Mouse (Mus musculus): ENCODE data around the gene Khdrbs2.
"Not testable (repeated sequence)": the region's sequence is repeated elsewhere in the genome, so short reads cannot be mapped to it uniquely, and the experiment has no call there.

The Khdrbs2 gene

DNA sequence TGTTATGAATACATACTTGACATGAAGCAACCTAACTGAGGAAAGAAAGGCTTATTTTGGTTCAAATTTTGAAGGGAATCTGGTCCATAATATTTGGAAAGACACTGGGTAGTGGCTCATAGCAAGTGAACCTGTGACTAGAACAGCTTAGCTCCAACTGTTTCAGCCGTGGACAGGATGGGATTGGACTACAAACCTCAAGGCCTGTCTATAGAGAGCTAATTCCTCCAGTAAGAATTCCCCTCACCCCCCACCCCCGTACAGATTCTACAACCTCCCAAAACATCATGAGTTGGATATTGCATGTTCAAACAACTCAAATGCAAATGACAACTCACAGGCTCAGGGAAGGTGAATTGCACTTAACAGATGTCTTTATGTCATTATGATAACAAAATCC is 298.5 kb downstream of the Khdrbs2 start:
- no peak for DNase-seq (ENCODE audit: low spot score)

DNA sequence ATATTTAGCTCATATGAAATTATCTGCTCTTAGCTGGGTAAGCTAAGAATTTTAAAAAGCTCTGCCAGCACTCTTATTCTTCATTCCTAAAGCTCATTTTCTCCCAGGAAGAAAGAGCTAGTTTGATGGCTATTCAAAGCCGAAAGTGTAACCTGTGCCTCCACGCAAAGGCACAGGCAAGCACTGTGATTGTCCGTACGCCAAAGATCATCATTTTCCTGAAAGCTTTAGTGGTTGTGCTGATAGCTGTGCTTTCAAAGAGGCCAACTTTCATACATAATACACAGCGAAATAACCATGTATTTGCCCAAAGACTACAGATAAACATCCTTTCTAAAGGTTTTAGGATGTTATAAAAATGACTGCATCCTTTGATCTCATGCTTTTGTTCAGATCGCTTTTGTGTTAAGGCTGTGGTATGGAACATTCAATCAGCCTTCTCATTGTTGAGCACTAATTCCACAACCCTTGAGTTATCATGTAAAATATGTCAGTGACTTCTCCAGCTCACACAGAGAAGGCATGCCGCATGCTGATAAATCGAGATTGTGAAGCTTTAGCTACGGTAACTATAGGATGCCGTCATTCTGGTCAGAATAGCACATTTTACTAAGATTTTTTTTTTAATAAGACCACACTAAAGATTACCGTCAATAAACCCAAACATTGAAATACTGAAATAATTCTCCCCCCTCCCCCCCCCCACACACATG is 299.1 kb downstream of the Khdrbs2 start:
- DNase-seq (ENCODE audit: low spot score): no peak

GRCm38 (mm10) chr1:32487944-32488343 is 315.4 kb downstream of the Khdrbs2 start:
- DNase-seq (ENCODE audit: low spot score): no peak

- no peak for DNase-seq (ENCODE audit: low spot score)
These were observed 330.9 kb downstream of the Khdrbs2 start for GRCm38 (mm10) chr1:32503381-32503780.

DNA sequence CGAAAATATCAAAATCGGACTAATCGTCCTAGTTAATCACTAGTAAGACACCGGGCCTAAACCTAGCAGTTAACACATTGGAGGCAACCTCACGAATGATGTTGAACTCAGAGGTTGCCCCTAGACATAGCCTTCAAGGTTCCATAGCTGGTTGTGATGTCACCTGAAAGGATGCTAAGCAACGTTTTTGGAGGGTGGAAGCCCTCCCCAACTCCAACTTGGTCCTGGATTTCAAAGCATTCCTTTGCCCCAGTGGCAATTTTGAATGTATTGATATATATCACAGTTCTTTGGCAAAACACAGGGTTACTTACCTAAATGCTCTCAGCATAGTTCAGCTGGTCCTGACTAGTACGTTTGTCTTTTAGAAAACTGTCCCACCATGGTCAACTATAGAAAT is 374.7 kb downstream of the Khdrbs2 start, which contains the start of gene Gm5415:
TSS of gene Gm5415 (minus strand) at position 101 of the 400 bp plus-strand sequence.
- not testable (repeated sequence) for DNase-seq (ENCODE audit: low spot score)

DNA sequence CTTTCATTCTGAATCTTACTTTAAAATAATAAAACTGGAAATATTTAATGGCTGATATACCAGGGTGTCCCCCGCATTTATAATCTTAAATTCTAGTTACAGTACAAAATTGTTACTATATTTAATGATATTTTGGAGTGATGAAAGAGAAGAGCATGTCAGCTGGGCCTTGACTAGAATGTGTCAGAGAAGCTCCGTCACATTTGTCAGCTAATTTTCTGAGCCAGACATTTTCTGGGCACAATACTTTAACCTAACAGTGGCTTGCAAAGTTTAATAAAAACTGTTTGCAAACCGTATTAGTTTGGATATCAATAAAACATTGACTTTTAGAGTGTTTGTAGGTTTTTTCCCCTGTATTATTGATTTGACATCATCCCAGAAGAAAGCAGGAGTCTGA is 380.9 kb downstream of the Khdrbs2 start:
- no peak for DNase-seq (ENCODE audit: low spot score)

GRCm38 (mm10) chr1:32553925-32554324 is 381.4 kb downstream of the Khdrbs2 start:
- DNase-seq (ENCODE audit: low spot score): no peak

- DNase-seq (ENCODE audit: low spot score): no peak
These were observed 396.4 kb downstream of the Khdrbs2 start for GRCm38 (mm10) chr1:32568901-32569300.

DNA sequence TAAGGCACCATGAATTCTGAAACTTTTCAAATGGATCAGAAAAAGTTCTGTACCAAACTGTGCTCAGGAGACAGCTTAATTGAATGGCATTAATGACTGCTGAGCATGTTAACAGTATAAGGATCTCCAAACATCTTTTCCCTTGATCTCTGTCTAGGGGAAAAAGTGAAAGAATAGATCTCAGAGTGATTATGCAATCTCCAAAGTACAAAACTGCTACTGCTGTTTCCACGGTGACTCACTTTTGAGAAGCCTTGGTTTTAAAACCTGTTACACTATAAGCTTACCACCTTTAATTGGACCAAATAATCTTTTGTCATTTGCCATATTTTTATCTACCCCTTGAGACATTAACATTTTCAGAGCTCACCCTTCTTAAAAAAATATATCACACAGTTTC is 453.5 kb downstream of the Khdrbs2 start:
- no peak for DNase-seq (ENCODE audit: low spot score)

DNA sequence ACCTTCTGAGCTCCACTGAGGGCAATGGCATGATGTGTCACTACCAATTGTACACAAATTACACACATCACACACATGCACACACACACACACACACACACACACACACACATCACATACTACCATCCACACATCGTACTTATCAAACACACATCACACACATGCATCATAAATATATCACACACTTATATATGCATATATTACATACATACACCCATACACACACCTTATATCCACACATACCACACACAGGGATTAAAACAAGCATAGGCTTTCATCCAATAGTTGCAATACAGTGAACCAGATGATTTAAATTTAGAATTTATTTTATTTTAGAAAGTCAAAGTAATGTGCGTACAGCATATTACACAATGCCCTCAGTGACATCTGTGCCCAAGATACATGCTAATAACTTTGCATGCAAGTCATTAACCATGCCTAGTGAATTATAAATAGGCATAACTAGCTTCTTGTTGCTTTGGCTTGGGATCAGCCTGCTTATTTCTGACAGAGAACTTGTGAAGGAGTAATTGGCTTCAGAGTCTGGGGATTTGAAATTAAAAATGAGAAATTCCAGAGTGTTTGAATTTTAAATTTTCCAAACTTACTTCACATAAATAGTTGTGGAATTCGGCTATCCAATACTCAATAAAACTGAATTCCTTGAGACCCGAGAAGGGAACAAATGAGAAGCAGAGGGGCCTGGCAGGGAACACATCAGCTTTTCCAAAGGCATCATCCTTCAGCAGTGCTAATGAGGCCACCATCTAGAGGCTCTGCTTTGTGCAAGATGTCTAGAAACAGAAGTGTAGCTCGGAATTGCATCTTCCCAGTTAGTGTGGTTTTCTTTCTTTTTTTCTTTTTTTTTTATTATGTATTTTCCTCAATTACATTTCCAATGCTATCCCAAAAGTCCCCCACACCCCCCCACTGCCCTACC is 460.2 kb downstream of the Khdrbs2 start:
- no peak for DNase-seq (ENCODE audit: low spot score)

DNA sequence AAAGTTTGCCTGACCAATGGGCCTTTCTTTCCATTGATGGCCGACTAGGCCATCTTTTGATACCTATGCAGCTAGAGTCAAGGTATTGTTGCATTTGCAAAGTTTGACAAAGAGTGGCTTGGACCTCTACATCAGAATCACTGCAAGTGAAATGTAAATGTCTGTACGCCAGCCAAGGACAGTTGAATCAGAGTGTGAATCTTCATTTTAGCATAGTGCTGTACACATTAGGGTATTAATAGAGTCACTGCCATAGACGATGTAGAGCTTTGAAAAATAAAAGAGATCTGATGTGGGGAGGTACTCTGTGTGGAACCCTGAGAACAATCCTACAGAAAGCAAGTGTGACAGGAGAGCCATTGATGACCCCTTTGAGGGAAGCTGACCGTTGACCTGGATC is 460.9 kb downstream of the Khdrbs2 start:
- no peak for DNase-seq (ENCODE audit: low spot score)

GRCm38 (mm10) chr1:32639118-32639517 is 466.6 kb downstream of the Khdrbs2 start:
- DNase-seq (ENCODE audit: low spot score): no peak

- DNase-seq (ENCODE audit: low spot score): no peak
These were observed 477.2 kb downstream of the Khdrbs2 start for GRCm38 (mm10) chr1:32649647-32650209.

DNA sequence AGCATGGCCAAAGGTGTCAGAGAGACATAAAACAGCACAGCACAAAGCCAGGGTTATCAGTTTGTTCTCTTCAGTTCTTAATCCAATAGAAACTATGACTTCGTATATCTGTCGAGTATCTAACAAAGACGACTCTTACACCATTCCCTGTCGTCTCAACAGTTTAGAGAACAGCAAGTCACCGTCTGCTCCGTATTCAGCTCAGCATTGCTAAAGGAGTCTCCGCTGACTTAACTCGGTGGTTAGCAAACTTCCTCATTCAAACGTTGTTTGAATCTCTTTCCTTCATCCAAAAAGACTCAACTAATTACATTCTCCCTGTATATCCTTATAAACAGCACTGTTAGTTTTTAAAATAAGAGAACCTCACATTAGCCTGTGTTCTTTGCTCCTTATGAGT is 521.3 kb downstream of the Khdrbs2 start:
- DNase-seq (ENCODE audit: low spot score): no peak

GRCm38 (mm10) chr1:32700132-32700531 is 527.6 kb downstream of the Khdrbs2 start:
- no peak for DNase-seq (ENCODE audit: low spot score)

DNA sequence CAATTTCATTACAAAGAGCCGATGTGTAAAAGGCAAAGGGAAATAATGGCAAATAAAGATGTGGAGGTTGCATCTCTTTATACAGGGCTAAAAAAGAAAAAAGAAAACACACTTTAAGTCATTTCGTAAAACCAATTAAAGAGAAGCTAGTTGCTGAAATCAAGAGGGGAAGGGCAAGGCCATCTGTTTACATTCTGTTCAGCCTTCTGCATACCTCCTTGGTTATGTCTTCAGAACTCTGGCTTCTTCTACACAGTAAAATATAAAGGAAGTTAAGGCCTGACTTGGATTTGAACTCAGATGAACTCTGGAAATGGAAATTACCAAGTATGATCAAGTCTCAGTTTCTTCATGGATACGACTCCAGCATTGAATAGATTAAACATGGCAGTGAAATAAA is 528.8 kb downstream of the Khdrbs2 start:
- DNase-seq (ENCODE audit: low spot score): no peak
